Comparison of ENCODE assay signal across 2 mouse cellular contexts in genomic region chrX:8141058-8141457, GRCm38 (mm10).
TF ChIP-seq lines count a peak whose summit lies in the region.

No protein-coding gene starts in this region.

TF ChIP-seq in CH12.LX, 34 proteins besides CTCF, POLR2A, EP300 and RAD21:
- TF ChIP-seq TBP (conservative IDR thresholded peaks at IDR 0.05; ENCODE audit: low read depth, low read length) (no peak), POLR2AphosphoS2 (IDR thresholded peaks at IDR 0.05; ENCODE audit: low read depth, low read length) (peak; percentile 87; the same call in 1 of the 2 replicates), ZMIZ1 (IDR thresholded peaks at IDR 0.05; ENCODE audit: low read depth, low read length) (peak; percentile 42; the same call in 1 of the 2 replicates)
TF ChIP-seq in CH12.LX: peak in this region for 2.

TF ChIP-seq in MEL, 35 proteins besides CTCF, POLR2A, EP300 and RAD21:
- TF ChIP-seq MAZ (IDR thresholded peaks at IDR 0.05; ENCODE audit: low read depth, low read length): no peak
- no peak for TF ChIP-seq ZKSCAN1 (IDR thresholded peaks at IDR 0.05; ENCODE audit: low read depth, low read length)
- no peak for TF ChIP-seq GATA1 (IDR thresholded peaks at IDR 0.05; ENCODE audit: low read depth, low read length)
- TF ChIP-seq ETS1 (IDR thresholded peaks at IDR 0.05; ENCODE audit: low read depth, low read length): no peak
- TF ChIP-seq CHD1 (IDR thresholded peaks at IDR 0.05; ENCODE audit: low read depth, low read length): no peak
- no peak for TF ChIP-seq MYC (IDR thresholded peaks at IDR 0.05; ENCODE audit: low read depth, low read length)
